Comparison of ENCODE assay signal across 7 mouse cellular contexts in the genomic region with DNA sequence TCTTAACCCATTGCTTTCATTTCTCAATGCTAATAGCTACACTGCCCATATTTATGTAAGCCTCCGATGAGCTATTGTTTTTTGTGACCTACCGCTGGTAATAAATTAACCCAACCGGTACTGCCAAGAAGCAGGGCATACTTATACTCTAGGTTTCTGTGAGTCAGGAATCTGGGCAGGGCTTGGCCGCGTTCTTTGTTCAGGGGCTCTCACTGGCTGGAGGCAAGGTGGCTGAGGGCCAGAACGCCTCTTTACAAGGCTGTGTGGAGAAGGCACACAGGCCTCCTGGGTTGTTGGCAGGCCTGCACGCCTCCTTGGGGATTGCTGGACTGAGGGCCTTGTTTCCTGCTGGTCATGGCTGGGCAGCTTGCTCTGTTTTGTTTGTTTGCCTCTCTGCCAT. TPM values are rescaled to one million over a fixed set of nuclear protein-coding genes. Genes with fewer than 3 reads are reported as not detected.
DNase-seq lines count a peak whose midpoint lies in the region; ATAC-seq lines count a peak whose summit lies in the region.

No protein-coding gene starts in this region.

- H3K4me1 ChIP-seq in lung, embryonic 15.5 days, result peaks cover 27% of the 10 kb centered on the region

- ATAC-seq in lung, embryonic 15.5 days (ENCODE audit: borderline replicate concordance, extremely low read depth, low FRiP score, low TSS enrichment), result peak; percentile 92
- no peak for ATAC-seq in megakaryocyte-erythroid progenitor cell, adult 5-6 weeks (replicated peaks; ENCODE audit: low FRiP score, low TSS enrichment, poor library complexity, severe bottlenecking)

- no peaks in the 10 kb centered on the region for H3K27me3 ChIP-seq in lung, embryonic 15.5 days

- H3K4me3 ChIP-seq in lung, embryonic 15.5 days, result no peak overlapping the region

- DNase-seq in right cerebral cortex, postnatal 14 days, result peak; percentile 37
- DNase-seq in right cerebral cortex, postnatal 25 days, result no peak
- DNase-seq in cerebellum, postnatal 25 days, result peak; percentile 51 to 54
- DNase-seq in kidney, adult 18-20 months, result peak; percentile 93
- peak; percentile 42 for DNase-seq in urinary bladder, adult 2 months (ENCODE audit: low spot score)

- no peaks in the 10 kb centered on the region for H3K36me3 ChIP-seq in lung, embryonic 15.5 days

- no peak overlapping the region for H3K9ac ChIP-seq in lung, embryonic 15.5 days

- peak overlapping the region; percentile 25; the same call in 1 of the 2 replicates for H3K4me2 ChIP-seq in lung, embryonic 15.5 days

- no peaks in the 10 kb centered on the region for H3K9me3 ChIP-seq in lung, embryonic 15.5 days

- WGBS in lung, embryonic 15.5 days, result 26% methylated on average over 7 of the region's 7 CpGs

- H3K27ac ChIP-seq in lung, embryonic 15.5 days, result peak overlapping the region; percentile 89

RNA-seq across cellular contexts. Expression of gene Ngef, which starts 1.1 kb away (rescaled TPM):
- 3.6 and 3.8 TPM in 2 replicates for polyA plus RNA-seq in lung, embryonic 15.5 days (2015; fragmentation: Nextera tagmentation; extraction: Ambion mirVana)
- 5.6 and 6.3 TPM in 2 replicates for polyA plus RNA-seq in urinary bladder, adult 2 months (2012; rRNA removed)
- total RNA-seq in megakaryocyte-erythroid progenitor cell, adult 5-6 weeks (2014; fragmentation: Nextera tagmentation), result not detected in 2 replicates
- not detected in 2 replicates for total RNA-seq in megakaryocyte-erythroid progenitor cell, adult 5-6 weeks (2017)

RNA-seq across cellular contexts. Expression of gene Inpp5d, which starts 45.3 kb away (rescaled TPM):
- 8.7 and 11.8 TPM in 2 replicates for polyA plus RNA-seq in lung, embryonic 15.5 days (2015; fragmentation: Nextera tagmentation; extraction: Ambion mirVana)
- 8.5 and 12.4 TPM in 2 replicates for polyA plus RNA-seq in urinary bladder, adult 2 months (2012; rRNA removed)
- total RNA-seq in megakaryocyte-erythroid progenitor cell, adult 5-6 weeks (2014; fragmentation: Nextera tagmentation), result 86.4 and 96.9 TPM in 2 replicates
- total RNA-seq in megakaryocyte-erythroid progenitor cell, adult 5-6 weeks (2017), result 48.1 and 59.8 TPM in 2 replicates
